24 mouse cellular contexts compared by ENCODE assay signal in genomic region chr19:57814291-57814690, GRCm38 (mm10).
A peak's percentile ranks its signal among the peaks of the same experiment; 100 is the strongest.
DNase-seq lines count a peak whose midpoint lies in the region; ATAC-seq and TF ChIP-seq lines count a peak whose summit lies in the region.
"Had no signal": no experiment of that assay in that cellular context is flagged by ENCODE, and none has a peak within 500 bp of the region (broad histone marks: within the 10 kb centered on the region; RNA-seq: fewer than 3 reads in every experiment).

No protein-coding gene starts in this region.

- H3K27me3 ChIP-seq in kidney, postnatal 0 days (ENCODE audit: insufficient read depth, low read length) = no peaks in the 10 kb centered on the region
- H3K27me3 ChIP-seq in kidney, embryonic 15.5 days = no peaks in the 10 kb centered on the region
- no peaks in the 10 kb centered on the region for H3K27me3 ChIP-seq in heart, embryonic 10.5 days (ENCODE audit: insufficient read depth, poor library complexity, severe bottlenecking)
- H3K27me3 ChIP-seq: embryonic facial prominence, embryonic 15.5 days; heart, embryonic 12.5 days had no signal

- H3K36me3 ChIP-seq in kidney, postnatal 0 days (ENCODE audit: insufficient read depth, low read length) = no peaks in the 10 kb centered on the region
- H3K36me3 ChIP-seq in kidney, embryonic 15.5 days = no peaks in the 10 kb centered on the region
- H3K36me3 ChIP-seq in heart, embryonic 10.5 days = no peaks in the 10 kb centered on the region
- H3K36me3 ChIP-seq: embryonic facial prominence, embryonic 15.5 days; forebrain, embryonic 10.5 days; heart, embryonic 12.5 days; midbrain, embryonic 10.5 days had no signal

- H3K4me1 ChIP-seq in kidney, postnatal 0 days (replicated peaks; ENCODE audit: insufficient read depth, low read length) = no peaks in the 10 kb centered on the region
- H3K4me1 ChIP-seq in kidney, embryonic 15.5 days = peaks cover 3% of the 10 kb centered on the region; the same call in 1 of the 2 replicates
- H3K4me1 ChIP-seq in heart, embryonic 10.5 days = no peaks in the 10 kb centered on the region
- H3K4me1 ChIP-seq: forebrain, embryonic 10.5 days; heart, embryonic 12.5 days; midbrain, embryonic 10.5 days had no signal

- TF ChIP-seq CTCF in kidney, postnatal 0 days (IDR thresholded peaks at IDR 0.05; ENCODE audit: low read depth) = no peak

- H3K4me2 ChIP-seq in kidney, postnatal 0 days (ENCODE audit: low read length) = no peak overlapping the region
- H3K4me2 ChIP-seq in kidney, embryonic 15.5 days = no peak overlapping the region
- H3K4me2 ChIP-seq: embryonic facial prominence, embryonic 15.5 days; heart, embryonic 12.5 days; liver, embryonic 11.5 days had no signal

- H3K4me3 ChIP-seq in kidney, postnatal 0 days (replicated peaks; ENCODE audit: low read depth, low read length) = no peak overlapping the region
- no peak overlapping the region for H3K4me3 ChIP-seq in kidney, embryonic 15.5 days (replicated peaks)
- no peak overlapping the region for H3K4me3 ChIP-seq in heart, embryonic 10.5 days
- H3K4me3 ChIP-seq: embryonic facial prominence, embryonic 15.5 days; forebrain, embryonic 10.5 days; heart, embryonic 12.5 days; midbrain, embryonic 10.5 days had no signal

- DNase-seq in adrenal gland, adult 2 months = peak; percentile 41
- no peak for DNase-seq in adrenal gland, postnatal 4 days (ENCODE audit: low spot score in 2 of 2)
- DNase-seq in kidney, postnatal 0 days (ENCODE audit: low spot score) = peak; percentile 22
- peak; percentile 61 for DNase-seq in NIH3T3 (ENCODE audit: low read depth)
- peak; percentile 39 to 44 for DNase-seq in adrenal gland, postnatal 36 days
- no peak for DNase-seq in heart, embryonic 10.5 days (ENCODE audit: low spot score)
- DNase-seq in spleen, postnatal 14 days (ENCODE audit: low spot score in 2 of 2) = no peak
- DNase-seq: cerebellum, adult 2 months; gastrocnemius, postnatal 10 days; heart, adult 11 months; heart, postnatal 10 days; kidney, postnatal 14 days; layer of hippocampus, postnatal 36 days; lung, adult 18-20 months; lung, postnatal 10 days; right cerebral cortex, postnatal 14 days; thymus, postnatal 14 days had no signal

- H3K27ac ChIP-seq in kidney, postnatal 0 days = no peak overlapping the region
- H3K27ac ChIP-seq in kidney, embryonic 15.5 days = no peak overlapping the region
- no peak overlapping the region for H3K27ac ChIP-seq in heart, embryonic 10.5 days
- H3K27ac ChIP-seq: embryonic facial prominence, embryonic 15.5 days; forebrain, embryonic 10.5 days; midbrain, embryonic 10.5 days had no signal

- no peak for ATAC-seq in kidney, postnatal 0 days (replicated peaks; ENCODE audit: low FRiP score, low read depth)
- no peak for ATAC-seq in kidney, embryonic 15.5 days (replicated peaks; ENCODE audit: low FRiP score)
- ATAC-seq: forebrain, embryonic 16.5 days had no signal

- 64% methylated on average over 6 of the region's 6 CpGs for WGBS in kidney, postnatal 0 days
- WGBS in kidney, embryonic 15.5 days = 67% methylated on average over 6 of the region's 6 CpGs
- 88% methylated on average over 6 of the region's 6 CpGs for WGBS in heart, embryonic 10.5 days

- no peaks in the 10 kb centered on the region for H3K9me3 ChIP-seq in kidney, postnatal 0 days (replicated peaks; ENCODE audit: low read length)
- H3K9me3 ChIP-seq in kidney, embryonic 15.5 days (replicated peaks) = no peaks in the 10 kb centered on the region
- H3K9me3 ChIP-seq in heart, embryonic 10.5 days = no peaks in the 10 kb centered on the region
- H3K9me3 ChIP-seq: embryonic facial prominence, embryonic 15.5 days; forebrain, embryonic 10.5 days; heart, embryonic 12.5 days; midbrain, embryonic 10.5 days had no signal

- H3K9ac ChIP-seq in kidney, postnatal 0 days (ENCODE audit: low read depth, low read length) = no peak overlapping the region
- H3K9ac ChIP-seq in kidney, embryonic 15.5 days = no peak overlapping the region
- H3K9ac ChIP-seq: embryonic facial prominence, embryonic 15.5 days; heart, embryonic 12.5 days had no signal

Comparison
In these comparisons a context has a peak if more than half of its experiments do, and no peak if none do; other contexts are left out.
1. DNase-seq: peak in adrenal gland, adult 2 months (single experiment), kidney, postnatal 0 days (single experiment), NIH3T3 (single experiment) and adrenal gland, postnatal 36 days (2 of 2); none in adrenal gland, postnatal 4 days (0 of 2), heart, embryonic 10.5 days (single experiment) and spleen, postnatal 14 days (0 of 2).